Mouse (Mus musculus): ENCODE measurements around the gene Cbfa2t3. TPM values are rescaled to one million over a fixed set of nuclear protein-coding genes. Genes with fewer than 3 reads are reported as not detected.

Gene Cbfa2t3
- polyA plus RNA-seq (2015; fragmentation: Nextera tagmentation; extraction: Ambion mirVana) = 19.1 and 21.2 TPM in 2 replicates

DNA sequence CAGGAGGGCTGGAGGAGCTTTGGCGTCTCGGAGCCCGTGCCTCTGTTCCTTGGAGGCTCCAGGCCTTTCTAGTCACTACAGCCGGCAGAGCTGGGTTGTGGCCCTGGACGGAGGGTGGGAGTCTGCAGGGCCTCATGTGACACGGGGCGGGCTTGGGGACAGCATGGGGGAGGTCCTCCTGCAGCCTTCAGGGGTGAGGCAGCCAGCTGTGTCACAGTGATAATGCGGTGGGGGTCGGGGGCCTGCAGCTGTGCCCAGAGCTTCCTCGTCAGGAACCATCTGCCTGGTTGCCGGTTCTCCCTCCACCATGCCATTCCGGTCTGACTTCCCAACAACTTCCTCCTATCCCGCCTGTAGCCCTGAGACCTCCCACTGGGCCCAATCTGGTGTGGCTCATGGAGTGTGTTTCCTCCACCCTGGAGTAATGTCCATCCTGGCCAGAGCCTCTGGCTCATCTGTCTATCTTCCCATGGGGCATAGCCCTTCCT lies at the start of gene Cbfa2t3:
Gene Cbfa2t3 (minus strand): TSS at position 105 of the 488 bp plus-strand sequence.
- ATAC-seq (ENCODE audit: low FRiP score, low read depth) = no peak
- Histone ChIP-seq H3K9ac (no peak within 1 kb of the TSS), H3K4me2 (0 out of 2 replicates have a peak within 1 kb of the TSS, but pooled peaks have one; percentile 1), H3K27ac (replicated peaks) (no peak within 1 kb of the TSS), H3K4me1 (replicated peaks) (no peaks in the 10 kb centered on the region), H3K9me3 (no peaks in the 10 kb centered on the region), H3K27me3 (no peaks in the 10 kb centered on the region), H3K4me3 (no peak within 1 kb of the TSS), H3K36me3 (no peaks in the 10 kb centered on the region)
- 47% methylated on average over 13 of the region's 13 CpGs for WGBS

DNA sequence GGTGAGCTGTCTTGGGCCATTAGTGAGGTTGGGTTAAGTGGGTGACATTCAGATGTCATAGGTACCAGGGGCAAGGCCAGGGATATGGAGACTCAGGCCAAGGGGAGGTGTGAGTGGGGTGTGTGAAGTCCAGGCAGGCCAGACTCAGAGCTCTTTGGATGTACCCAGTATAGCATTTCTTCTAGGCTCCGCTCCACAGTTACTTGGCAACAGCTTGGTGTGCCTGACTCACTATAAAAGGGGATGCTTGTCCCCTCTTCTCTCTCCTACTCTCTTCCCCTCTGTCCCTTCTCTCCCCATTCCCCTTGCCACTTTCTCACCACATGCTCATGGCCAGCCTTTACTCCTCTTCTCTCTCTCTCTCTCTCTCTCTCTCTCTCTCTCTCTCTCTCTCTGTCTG lies 48.9 kb upstream of the Cbfa2t3 start:
- Histone ChIP-seq H3K9ac (no peak overlapping the region), H3K4me3 (no peak overlapping the region), H3K9me3 (no peaks in the 10 kb centered on the region), H3K4me1 (replicated peaks) (peaks cover 92% of the 10 kb centered on the region), H3K27me3 (no peaks in the 10 kb centered on the region), H3K36me3 (no peaks in the 10 kb centered on the region), H3K27ac (replicated peaks) (peak overlapping the region; percentile 95), H3K4me2 (no peak overlapping the region)
- no peak for ATAC-seq (ENCODE audit: low FRiP score, low read depth)
- 95% methylated on average over 1 of the region's 1 CpGs for WGBS

DNA sequence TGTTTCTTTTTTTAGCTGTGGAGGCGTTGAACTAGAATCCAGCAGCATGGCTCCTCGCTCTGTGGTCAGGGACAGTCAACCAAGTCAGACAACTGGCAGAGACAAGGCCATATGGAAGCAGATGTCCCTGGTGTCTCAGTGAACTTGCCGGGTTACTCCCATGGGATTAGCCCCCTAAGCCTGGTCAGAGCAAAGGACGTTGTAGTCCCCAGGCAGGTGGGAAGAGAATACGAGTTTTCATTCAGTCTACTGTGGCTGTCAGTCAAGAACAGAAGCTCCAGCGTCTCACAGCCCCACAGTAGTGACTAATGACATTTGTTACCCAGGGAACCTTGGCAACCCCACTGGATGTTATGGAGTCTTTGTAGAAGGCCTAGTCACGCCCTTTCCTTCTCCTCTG lies 47.5 kb upstream of the Cbfa2t3 start:
- no peaks in the 10 kb centered on the region for H3K27me3 ChIP-seq
- H3K36me3 ChIP-seq = no peaks in the 10 kb centered on the region
- no peak overlapping the region for H3K4me2 ChIP-seq
- WGBS = 20% methylated on average over 7 of the region's 7 CpGs
- H3K9ac ChIP-seq = no peak overlapping the region
- no peak overlapping the region for H3K4me3 ChIP-seq
- H3K4me1 ChIP-seq (replicated peaks) = peaks cover 92% of the 10 kb centered on the region
- no peaks in the 10 kb centered on the region for H3K9me3 ChIP-seq
- peak overlapping the region; percentile 95 for H3K27ac ChIP-seq (replicated peaks)
- no peak for ATAC-seq (ENCODE audit: low FRiP score, low read depth)

DNA sequence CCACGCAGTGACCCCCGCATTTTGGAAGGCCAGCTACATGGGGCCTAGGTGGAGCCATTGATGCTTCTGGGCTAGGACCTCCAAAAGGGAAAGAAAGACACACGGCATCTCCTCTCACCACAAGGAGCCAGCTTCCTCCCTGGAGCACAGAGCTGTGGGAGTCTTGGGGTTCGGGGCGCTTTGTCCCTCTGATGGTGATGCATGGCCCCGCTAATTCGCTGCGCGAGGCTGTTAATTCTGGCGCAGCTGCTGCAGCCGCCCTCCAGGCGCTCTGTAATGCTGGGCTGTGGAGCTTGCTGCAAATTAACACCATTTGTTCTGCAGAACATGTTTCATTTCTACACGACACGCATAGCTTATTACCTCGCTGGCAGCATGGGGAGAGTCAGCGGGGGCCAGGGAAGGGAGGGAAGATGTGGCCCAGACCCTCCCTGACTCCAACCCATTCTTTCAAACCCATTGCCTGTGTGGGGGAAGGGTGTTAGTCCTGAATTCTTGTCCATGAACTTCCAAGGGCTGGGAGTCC lies 46.9 kb upstream of the Cbfa2t3 start:
- Histone ChIP-seq H3K36me3 (no peaks in the 10 kb centered on the region), H3K27ac (replicated peaks) (peak overlapping the region; percentile 95), H3K4me3 (no peak overlapping the region), H3K27me3 (no peaks in the 10 kb centered on the region), H3K4me2 (peak overlapping the region; percentile 45), H3K9ac (peak overlapping the region; percentile 25; the same call in 1 of the 2 replicates), H3K4me1 (replicated peaks) (peaks cover 91% of the 10 kb centered on the region), H3K9me3 (no peaks in the 10 kb centered on the region)
- peak; percentile 75 for ATAC-seq (ENCODE audit: low FRiP score, low read depth)
- WGBS = 2% methylated on average over 16 of the region's 16 CpGs

DNA sequence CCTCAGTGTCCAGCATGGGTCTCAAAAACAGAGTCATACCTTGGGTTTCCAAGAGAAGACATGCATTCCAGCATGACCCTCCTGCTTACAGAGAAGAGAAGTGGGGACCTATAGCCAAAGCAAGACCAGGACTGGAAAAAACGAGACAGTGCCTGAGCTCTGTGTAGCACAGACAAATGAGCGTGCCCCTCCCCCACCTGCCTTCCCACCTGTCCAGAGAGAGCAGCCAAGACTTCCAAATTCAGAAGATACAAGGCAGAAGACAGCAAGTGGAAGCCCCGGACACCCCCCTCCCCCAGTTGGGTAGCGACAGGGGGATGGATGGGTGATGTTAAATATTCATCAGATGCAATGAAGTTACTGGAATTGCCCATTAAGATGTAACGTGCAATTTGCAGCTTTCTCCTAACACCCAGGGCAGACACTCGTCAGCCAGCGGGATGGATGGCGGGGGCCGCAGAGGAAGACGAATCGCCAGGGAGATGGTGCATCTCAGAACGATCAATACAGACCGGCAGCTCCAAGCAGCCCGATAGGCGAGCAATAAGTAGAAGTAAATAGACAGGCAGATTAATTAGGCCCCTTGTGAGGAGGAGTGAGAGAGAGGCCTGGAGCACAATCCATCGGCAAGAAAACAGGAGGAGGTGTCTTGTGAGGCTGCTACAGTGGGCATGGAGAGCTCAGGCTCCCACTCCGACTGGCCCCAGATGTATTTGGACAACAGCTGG lies 46.3 kb upstream of the Cbfa2t3 start:
- peak overlapping the region; percentile 45 for H3K4me2 ChIP-seq
- no peaks in the 10 kb centered on the region for H3K27me3 ChIP-seq
- peak overlapping the region; percentile 95 for H3K27ac ChIP-seq (replicated peaks)
- H3K9me3 ChIP-seq = no peaks in the 10 kb centered on the region
- H3K4me1 ChIP-seq (replicated peaks) = peaks cover 88% of the 10 kb centered on the region
- ATAC-seq (ENCODE audit: low FRiP score, low read depth) = peak; percentile 43; the same call in 1 of the 2 replicates
- H3K9ac ChIP-seq = peak overlapping the region; percentile 25; the same call in 1 of the 2 replicates
- WGBS = 15% methylated on average over 17 of the region's 17 CpGs
- no peak overlapping the region for H3K4me3 ChIP-seq
- no peaks in the 10 kb centered on the region for H3K36me3 ChIP-seq

DNA sequence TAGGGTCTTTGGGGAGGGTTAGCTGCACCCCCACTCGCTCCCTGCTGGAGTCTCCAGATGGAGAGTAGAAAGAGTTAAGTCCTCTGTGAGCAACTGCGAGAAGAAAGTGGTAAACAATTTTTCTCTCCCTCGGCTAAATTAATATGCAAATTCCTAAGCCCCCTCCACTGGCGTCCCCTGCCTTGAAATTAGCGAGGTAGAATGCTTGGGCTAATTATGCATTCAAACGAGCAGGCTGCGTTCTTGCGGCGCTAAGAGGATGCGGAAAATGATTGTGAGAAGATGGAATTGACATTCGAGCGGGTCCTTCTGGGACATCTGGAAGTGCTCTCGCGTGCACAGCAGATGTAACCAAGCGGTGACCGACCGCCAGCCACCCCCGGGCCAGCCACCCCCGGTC lies 43.6 kb upstream of the Cbfa2t3 start:
- Histone ChIP-seq H3K4me3 (no peak overlapping the region), H3K4me2 (peak overlapping the region; percentile 31), H3K4me1 (replicated peaks) (peaks cover 92% of the 10 kb centered on the region), H3K27ac (replicated peaks) (peak overlapping the region; percentile 89), H3K9ac (no peak overlapping the region), H3K36me3 (no peaks in the 10 kb centered on the region), H3K27me3 (no peaks in the 10 kb centered on the region), H3K9me3 (no peaks in the 10 kb centered on the region)
- ATAC-seq (ENCODE audit: low FRiP score, low read depth) = 0 out of 2 replicates have a peak, but pooled peaks have one; percentile 3
- WGBS = 4% methylated on average over 19 of the region's 19 CpGs

DNA sequence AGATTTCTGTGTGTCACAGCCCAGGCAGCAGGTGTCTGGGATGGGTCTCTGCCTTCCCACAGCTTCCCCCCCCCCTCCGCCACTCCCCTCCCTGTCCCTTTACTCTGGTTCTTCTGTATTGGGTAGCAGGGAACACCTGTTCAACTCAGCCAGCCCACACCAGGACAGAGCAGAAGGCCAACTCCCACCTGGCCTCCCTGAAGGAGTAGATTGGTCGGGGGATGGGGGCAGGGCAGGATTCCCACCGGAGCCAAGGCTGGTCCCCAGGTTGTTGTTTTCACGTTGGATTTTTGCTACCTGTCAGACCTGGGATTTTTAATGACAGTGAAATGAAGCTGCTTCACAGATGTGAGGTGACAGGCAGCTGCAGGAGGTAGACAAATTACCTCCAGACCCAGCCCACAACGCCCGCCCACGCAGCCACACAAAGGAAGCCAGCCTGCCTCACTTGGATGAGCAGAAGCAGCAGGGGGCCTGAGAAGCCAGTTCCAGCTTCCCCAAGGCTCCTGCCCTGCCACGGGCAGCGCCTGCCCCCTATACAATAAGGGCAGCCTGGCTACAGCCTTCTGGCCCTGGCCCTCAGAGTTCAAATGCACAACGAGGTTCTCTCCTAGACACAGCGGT lies 40.3 kb upstream of the Cbfa2t3 start:
- 14% methylated on average over 11 of the region's 11 CpGs for WGBS
- Histone ChIP-seq H3K4me2 (no peak overlapping the region), H3K4me1 (replicated peaks) (peaks cover 91% of the 10 kb centered on the region), H3K36me3 (no peaks in the 10 kb centered on the region), H3K4me3 (no peak overlapping the region), H3K27me3 (no peaks in the 10 kb centered on the region), H3K9me3 (no peaks in the 10 kb centered on the region), H3K27ac (replicated peaks) (peak overlapping the region; percentile 83), H3K9ac (no peak overlapping the region; the same call in 1 of the 2 replicates)
- no peak for ATAC-seq (ENCODE audit: low FRiP score, low read depth)

DNA sequence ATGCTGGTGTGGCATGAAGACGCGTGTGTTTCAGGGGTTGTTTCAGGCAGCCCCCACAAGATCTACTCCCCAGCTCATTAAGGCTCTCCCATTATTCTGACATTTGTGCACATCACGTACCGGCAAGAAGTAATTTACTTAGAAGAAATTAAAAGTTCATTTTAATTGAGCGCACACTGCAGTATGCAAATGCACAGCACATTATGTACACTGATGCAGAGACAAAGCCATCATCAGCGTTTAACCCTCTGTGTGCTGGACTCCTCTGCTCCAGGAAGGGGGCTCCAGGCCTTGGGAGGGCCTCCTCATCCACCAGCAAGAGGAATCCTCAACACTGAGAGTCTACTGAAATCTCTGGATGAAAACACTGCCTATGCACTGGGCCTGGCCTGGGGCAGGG lies 39.0 kb upstream of the Cbfa2t3 start:
- peak; percentile 7; the same call in 1 of the 2 replicates for ATAC-seq (ENCODE audit: low FRiP score, low read depth)
- no peaks in the 10 kb centered on the region for H3K27me3 ChIP-seq
- H3K4me2 ChIP-seq = no peak overlapping the region
- no peak overlapping the region for H3K9ac ChIP-seq
- H3K4me1 ChIP-seq (replicated peaks) = peaks cover 86% of the 10 kb centered on the region
- 49% methylated on average over 6 of the region's 6 CpGs for WGBS
- peak overlapping the region; percentile 83 for H3K27ac ChIP-seq (replicated peaks)
- H3K4me3 ChIP-seq = no peak overlapping the region
- H3K36me3 ChIP-seq = no peaks in the 10 kb centered on the region
- no peaks in the 10 kb centered on the region for H3K9me3 ChIP-seq

DNA sequence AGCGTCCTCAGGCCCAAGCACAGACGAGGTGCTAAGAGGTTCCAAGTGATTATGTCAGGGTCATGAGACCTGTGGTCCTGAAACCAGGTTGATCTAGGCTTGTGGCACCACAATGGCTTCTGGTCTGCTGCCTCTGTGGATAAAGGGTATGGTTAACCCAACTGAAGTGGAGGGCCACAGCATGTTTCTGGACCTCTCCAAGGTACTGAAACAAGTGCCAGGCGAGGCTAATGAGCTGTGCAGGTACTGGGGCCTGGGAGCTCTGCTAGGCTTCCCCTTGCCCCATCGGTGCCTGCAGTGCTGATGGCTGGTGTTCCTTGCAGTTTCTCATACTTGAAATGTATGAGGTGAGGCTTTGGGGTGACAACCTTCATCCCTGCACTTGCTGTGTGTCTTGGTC lies 38.2 kb upstream of the Cbfa2t3 start:
- 56% methylated on average over 4 of the region's 4 CpGs for WGBS
- peak overlapping the region; percentile 83 for H3K27ac ChIP-seq (replicated peaks)

DNA sequence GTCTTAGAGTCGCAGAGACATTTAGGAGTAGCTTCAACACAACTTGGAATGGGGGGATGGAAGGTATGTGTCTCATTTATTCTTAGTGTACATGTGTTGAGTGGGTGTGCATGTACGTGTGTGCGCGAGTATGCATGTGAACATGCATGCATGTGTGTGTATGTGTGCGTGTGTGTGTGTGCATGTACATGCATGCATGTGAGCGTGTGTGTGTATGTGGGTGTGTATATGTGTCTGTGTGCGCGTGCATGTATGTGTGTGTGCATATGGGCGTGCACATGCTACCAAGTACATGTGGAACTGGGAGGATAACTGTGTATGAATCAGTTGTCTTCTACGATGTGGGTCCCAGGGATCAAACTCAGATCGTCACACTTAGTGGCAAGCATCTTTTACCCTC lies 37.7 kb upstream of the Cbfa2t3 start:
- Histone ChIP-seq H3K4me2 (no peak overlapping the region), H3K4me1 (replicated peaks) (peaks cover 73% of the 10 kb centered on the region), H3K27ac (replicated peaks) (peak overlapping the region; percentile 83), H3K9me3 (no peaks in the 10 kb centered on the region), H3K36me3 (no peaks in the 10 kb centered on the region), H3K27me3 (no peaks in the 10 kb centered on the region), H3K4me3 (no peak overlapping the region), H3K9ac (no peak overlapping the region)
- WGBS = 93% methylated on average over 11 of the region's 11 CpGs
- no peak for ATAC-seq (ENCODE audit: low FRiP score, low read depth)

More for the DNA sequence above, 38.2 kb upstream of the Cbfa2t3 start:
- H3K9ac ChIP-seq = no peak overlapping the region
- H3K36me3 ChIP-seq = no peaks in the 10 kb centered on the region
- ATAC-seq (ENCODE audit: low FRiP score, low read depth) = no peak
- no peaks in the 10 kb centered on the region for H3K27me3 ChIP-seq
- no peak overlapping the region for H3K4me3 ChIP-seq
- H3K4me1 ChIP-seq (replicated peaks) = peaks cover 78% of the 10 kb centered on the region
- no peaks in the 10 kb centered on the region for H3K9me3 ChIP-seq
- H3K4me2 ChIP-seq = no peak overlapping the region

DNA sequence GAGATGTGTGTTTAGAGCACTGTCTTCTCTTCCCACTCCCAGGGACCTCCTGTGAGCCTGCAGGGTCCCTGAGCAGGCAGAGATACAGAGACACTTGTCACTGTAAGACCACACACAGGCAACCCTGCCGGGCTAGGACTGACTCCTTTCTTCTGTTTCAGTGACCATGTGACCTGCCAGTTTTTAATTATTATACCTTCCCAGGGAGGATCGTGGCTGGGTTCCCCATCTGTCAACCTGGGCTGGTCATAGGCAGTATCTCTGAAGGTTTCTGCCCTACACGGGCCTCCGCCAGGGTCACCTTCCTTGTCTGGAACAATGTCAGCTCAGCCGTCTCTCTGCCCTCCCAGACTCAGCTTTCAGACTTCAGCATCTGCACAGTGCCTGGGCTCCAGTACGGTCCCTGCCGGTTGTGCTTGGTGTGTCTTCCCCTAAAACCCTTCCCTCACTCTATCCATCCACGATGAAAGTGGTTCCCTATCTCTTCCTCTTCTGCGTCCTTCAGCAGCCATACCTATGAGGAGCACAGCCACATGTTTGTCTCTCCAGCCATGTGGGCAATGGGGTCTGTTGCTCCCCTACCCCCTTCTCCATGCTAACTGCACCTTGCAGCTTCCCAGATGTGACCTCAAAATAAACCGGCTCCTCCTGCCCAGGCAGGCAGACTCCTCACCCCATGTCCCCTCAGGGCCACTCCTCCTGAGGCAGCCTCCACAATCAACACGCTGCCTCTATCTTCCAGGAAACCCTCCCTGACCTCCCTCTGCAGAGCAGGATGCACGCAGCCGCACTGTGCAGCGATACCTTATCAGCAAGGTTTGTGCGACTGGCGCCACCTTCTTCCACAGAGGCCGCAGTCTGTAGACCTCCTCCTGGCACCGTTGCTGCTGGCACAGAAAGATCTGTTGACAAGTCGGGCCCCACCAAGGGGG lies 36.9 kb upstream of the Cbfa2t3 start:
- no peaks in the 10 kb centered on the region for H3K9me3 ChIP-seq
- peaks cover 68% of the 10 kb centered on the region for H3K4me1 ChIP-seq (replicated peaks)
- no peak for ATAC-seq (ENCODE audit: low FRiP score, low read depth)
- no peaks in the 10 kb centered on the region for H3K36me3 ChIP-seq
- no peak overlapping the region for H3K4me3 ChIP-seq
- no peak overlapping the region for H3K4me2 ChIP-seq
- peak overlapping the region; percentile 83 for H3K27ac ChIP-seq (replicated peaks)
- H3K27me3 ChIP-seq = no peaks in the 10 kb centered on the region
- 42% methylated on average over 19 of the region's 19 CpGs for WGBS
- H3K9ac ChIP-seq = no peak overlapping the region
